Mouse (Mus musculus) neural tube, embryonic 15.5 days (tissue): ENCODE measurements at regions not wholly inside any gene's neighbourhood (a gene's known extent, or its start where the extent isn't known, plus 50 kb on each side); places are given as distances from the start of the nearest gene placed in this dataset.

Experiments used
- ATAC-seq: fragments of 200-750 bp; cut with Nextera tagmentation; 2 replicates; pipeline ENCODE4 v1.8.0; 2017; ENCODE audit warnings: mild to moderate bottlenecking, moderate TSS enrichment, moderate library complexity; ENCODE audit not compliant: low FRiP score
- H3K27ac ChIP-seq: fragments of 300-500 bp; sonication (generic); replicated peaks from 2 replicates; pipeline ENCODE4 v1.5.1; 2015; ENCODE audit warnings: mild to moderate bottlenecking, inconsistent platforms
- H3K27me3 ChIP-seq: fragments of 300-500 bp; sonication (generic); replicated peaks from 2 replicates; pipeline ENCODE4 v1.6.1; 2015; ENCODE audit warnings: inconsistent platforms
- H3K36me3 ChIP-seq: fragments of 300-500 bp; sonication (generic); 2 replicates; pipeline ENCODE4 v1.6.1; 2015; ENCODE audit warnings: inconsistent platforms
- H3K4me1 ChIP-seq: fragments of 300-500 bp; sonication (generic); 2 replicates; pipeline ENCODE4 v1.6.1; 2015; ENCODE audit warnings: inconsistent platforms
- H3K4me2 ChIP-seq: fragments of 300-500 bp; sonication (generic); 2 replicates; pipeline ENCODE4 v1.6.1; 2015; ENCODE audit warnings: inconsistent platforms, mild to moderate bottlenecking, moderate library complexity
- H3K4me3 ChIP-seq: fragments of 300-500 bp; sonication (generic); replicated peaks from 2 replicates; pipeline ENCODE4 v1.5.1; 2015; ENCODE audit warnings: mild to moderate bottlenecking, inconsistent platforms
- H3K9ac ChIP-seq: fragments of 300-500 bp; sonication (generic); replicated peaks from 2 replicates; pipeline ENCODE4 v1.6.1; 2015; ENCODE audit warnings: mild to moderate bottlenecking, inconsistent platforms
- H3K9me3 ChIP-seq: fragments of 300-500 bp; sonication (generic); replicated peaks from 2 replicates; pipeline ENCODE4 v1.6.1; 2016; ENCODE audit warnings: inconsistent platforms
- WGBS: fragments of 180-500 bp; shearing (Covaris S2); methylation state at CpG from one replicate; pipeline ENCODE4 v1.1.7; 2015; ENCODE audit warnings: mixed read lengths; 5-methylcytosine and 5-hydroxymethylcytosine counted together

DNA sequence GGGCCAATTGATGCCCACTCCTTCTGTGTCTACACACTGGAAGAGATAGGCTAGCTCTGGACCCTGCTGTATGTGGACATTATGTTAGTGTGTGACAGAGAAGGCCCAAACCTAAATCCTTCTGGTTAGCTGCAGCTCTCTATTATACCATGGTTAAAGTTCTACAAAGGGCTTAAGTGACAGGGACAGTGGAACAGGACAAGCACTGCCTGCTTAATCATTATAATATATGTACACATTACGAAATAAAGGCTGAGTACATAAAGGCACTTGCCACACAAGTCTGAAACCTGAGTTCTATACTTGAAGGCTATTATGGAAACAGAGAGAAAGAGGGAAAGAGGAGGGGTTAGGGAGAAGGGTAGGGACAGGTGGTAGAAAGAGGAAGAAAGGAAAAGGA is 55.2 kb downstream of the Rdh14 start:
- Histone ChIP-seq H3K4me1 (no peaks in the 10 kb centered on the region), H3K4me3 (no peak overlapping the region), H3K9ac (no peak overlapping the region), H3K36me3 (no peaks in the 10 kb centered on the region), H3K27me3 (no peaks in the 10 kb centered on the region), H3K9me3 (no peaks in the 10 kb centered on the region), H3K4me2 (no peak overlapping the region), H3K27ac (no peak overlapping the region)
- WGBS, result 94% methylated on average over 1 of the region's 1 CpGs
- ATAC-seq, result no peak

DNA sequence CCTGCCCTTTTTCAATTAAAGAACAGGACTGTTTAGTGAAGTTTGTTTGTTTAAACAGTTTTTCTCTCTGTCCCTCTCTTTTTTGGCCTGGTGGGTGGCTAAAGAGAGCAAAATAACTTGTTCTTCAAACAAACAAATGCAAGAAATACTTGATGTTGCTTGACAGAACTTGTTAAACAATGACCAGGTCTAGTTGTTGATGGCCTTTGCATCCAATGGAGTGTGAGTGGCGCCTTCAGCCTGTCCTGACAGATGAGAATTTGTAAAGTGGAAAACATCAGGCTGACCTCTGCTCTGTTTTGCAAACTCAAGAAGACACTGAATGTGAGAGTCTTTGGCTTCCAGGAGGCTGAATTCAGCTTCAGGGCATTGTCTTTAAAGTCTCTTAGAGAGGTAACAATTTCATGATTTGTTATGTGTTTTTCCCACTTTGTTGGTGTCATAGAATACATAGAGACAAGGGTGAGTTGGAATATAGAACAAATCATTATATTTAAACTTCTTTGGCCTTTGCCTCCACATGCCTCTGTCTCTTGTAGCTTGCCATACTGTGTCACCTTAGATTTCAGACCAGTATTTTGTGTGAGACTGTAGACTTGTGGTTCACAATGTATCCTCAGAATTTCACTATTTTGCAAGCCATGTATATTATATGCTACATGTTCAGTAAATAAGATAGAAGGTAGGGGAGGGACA is 67.5 kb downstream of the Rdh14 start:
- no peak for ATAC-seq
- Histone ChIP-seq H3K4me1 (no peaks in the 10 kb centered on the region), H3K27me3 (no peaks in the 10 kb centered on the region), H3K4me3 (no peak overlapping the region), H3K9ac (no peak overlapping the region), H3K4me2 (no peak overlapping the region), H3K36me3 (no peaks in the 10 kb centered on the region), H3K9me3 (no peaks in the 10 kb centered on the region), H3K27ac (no peak overlapping the region)
- 95% methylated on average over 1 of the region's 1 CpGs for WGBS

DNA sequence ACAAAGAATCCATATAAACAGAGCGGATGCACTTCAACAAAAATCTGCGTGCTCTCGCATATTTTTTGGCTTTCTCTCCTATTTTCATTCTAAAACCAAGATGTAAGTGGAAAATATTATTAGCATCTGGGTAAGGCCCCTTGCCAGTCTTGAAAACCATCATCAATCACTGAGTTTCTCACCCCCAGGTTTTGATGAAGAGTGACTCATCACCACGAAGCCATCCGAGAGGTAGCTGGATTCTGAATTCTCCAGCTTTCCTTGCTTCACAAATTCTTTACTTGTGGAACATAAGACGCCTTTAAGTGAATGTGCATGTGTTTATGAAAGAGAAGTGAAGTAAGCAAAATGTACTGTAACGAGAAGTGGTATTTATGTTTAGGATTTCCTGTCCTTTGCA is 71.2 kb downstream of the Rdh14 start:
- 92% methylated on average over 7 of the region's 7 CpGs for WGBS

DNA sequence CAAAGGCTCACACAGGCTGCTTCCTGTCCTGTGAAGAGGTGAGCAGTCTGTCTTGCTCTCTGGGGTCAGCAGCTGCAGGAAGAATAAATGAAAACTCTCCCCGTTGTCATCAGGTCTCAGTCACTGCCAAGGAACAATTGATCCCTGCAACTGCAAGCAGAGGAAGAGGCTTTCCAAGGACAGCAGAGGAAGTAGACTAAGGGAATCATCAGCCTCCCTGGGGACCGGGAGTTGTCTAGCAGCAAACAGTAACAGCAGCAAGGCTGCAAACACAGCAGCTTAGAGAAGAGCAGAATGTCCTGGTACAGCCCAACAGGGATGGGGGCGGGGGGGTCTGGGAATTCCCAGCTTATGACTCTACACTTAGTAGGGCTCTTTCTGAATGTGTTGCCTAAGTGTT is 72.4 kb downstream of the Rdh14 start:
- H3K9me3 ChIP-seq, result no peaks in the 10 kb centered on the region
- no peak overlapping the region for H3K9ac ChIP-seq
- WGBS, result 45% methylated on average over 3 of the region's 3 CpGs
- no peak overlapping the region for H3K27ac ChIP-seq
- ATAC-seq, result no peak
- no peaks in the 10 kb centered on the region for H3K4me1 ChIP-seq
- no peak overlapping the region for H3K4me2 ChIP-seq
- no peaks in the 10 kb centered on the region for H3K27me3 ChIP-seq
- no peaks in the 10 kb centered on the region for H3K36me3 ChIP-seq
- H3K4me3 ChIP-seq, result no peak overlapping the region

More for the DNA sequence above, 71.2 kb downstream of the Rdh14 start:
- no peaks in the 10 kb centered on the region for H3K27me3 ChIP-seq
- H3K4me2 ChIP-seq, result no peak overlapping the region
- H3K9ac ChIP-seq, result no peak overlapping the region
- no peak for ATAC-seq
- no peaks in the 10 kb centered on the region for H3K4me1 ChIP-seq
- no peak overlapping the region for H3K4me3 ChIP-seq
- no peak overlapping the region for H3K27ac ChIP-seq
- H3K36me3 ChIP-seq, result no peaks in the 10 kb centered on the region
- no peaks in the 10 kb centered on the region for H3K9me3 ChIP-seq

DNA sequence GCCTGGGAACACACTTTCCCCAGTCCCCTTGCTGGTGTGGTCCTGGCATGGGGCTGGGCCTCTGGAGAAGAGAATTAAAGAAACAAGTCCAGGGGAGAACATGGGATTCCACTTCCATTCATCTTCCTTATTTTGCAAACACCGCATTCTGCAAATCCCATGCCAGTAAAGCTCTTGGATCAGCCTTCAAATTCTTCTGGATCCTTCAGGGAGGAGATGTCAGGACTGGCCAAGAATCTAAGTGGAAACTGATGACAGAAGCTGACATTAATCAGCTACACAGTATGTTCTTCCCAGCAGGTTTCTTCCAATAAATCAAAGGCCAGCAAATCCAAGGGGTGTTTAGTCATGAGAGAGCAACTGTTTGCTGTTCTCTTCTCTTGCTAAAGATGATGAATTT is 83.4 kb downstream of the Rdh14 start:
- no peak overlapping the region for H3K9ac ChIP-seq
- ATAC-seq, result no peak
- 90% methylated on average over 1 of the region's 1 CpGs for WGBS

DNA sequence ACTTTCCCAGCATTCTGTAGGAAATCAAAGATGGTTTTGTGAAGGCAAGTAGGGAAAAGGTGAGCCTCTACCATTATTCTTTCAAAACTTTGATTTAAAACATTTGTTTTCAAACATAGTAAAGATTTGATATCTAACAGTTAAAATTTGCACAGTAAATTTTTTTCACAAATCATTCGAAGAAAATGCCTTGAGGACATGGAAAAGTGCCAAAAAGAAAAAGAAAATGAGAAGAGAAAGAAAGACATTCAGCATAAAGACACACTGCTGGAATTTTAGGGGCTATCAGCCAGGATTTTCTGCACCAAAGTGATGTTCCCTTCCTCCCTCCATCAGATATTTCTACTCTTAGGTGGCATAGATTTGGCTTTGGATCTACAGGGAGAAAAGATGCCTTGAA is 90.2 kb downstream of the Rdh14 start:
- Histone ChIP-seq H3K27ac (no peak overlapping the region), H3K4me3 (no peak overlapping the region), H3K9ac (no peak overlapping the region), H3K36me3 (no peaks in the 10 kb centered on the region), H3K4me1 (no peaks in the 10 kb centered on the region), H3K9me3 (no peaks in the 10 kb centered on the region), H3K4me2 (no peak overlapping the region), H3K27me3 (no peaks in the 10 kb centered on the region)
- no peak for ATAC-seq
- 70% methylated on average over 1 of the region's 1 CpGs for WGBS

More for the DNA sequence above, 83.4 kb downstream of the Rdh14 start:
- Histone ChIP-seq H3K27ac (no peak overlapping the region), H3K36me3 (no peaks in the 10 kb centered on the region), H3K4me2 (no peak overlapping the region), H3K27me3 (no peaks in the 10 kb centered on the region), H3K9me3 (no peaks in the 10 kb centered on the region), H3K4me3 (no peak overlapping the region), H3K4me1 (no peaks in the 10 kb centered on the region)

DNA sequence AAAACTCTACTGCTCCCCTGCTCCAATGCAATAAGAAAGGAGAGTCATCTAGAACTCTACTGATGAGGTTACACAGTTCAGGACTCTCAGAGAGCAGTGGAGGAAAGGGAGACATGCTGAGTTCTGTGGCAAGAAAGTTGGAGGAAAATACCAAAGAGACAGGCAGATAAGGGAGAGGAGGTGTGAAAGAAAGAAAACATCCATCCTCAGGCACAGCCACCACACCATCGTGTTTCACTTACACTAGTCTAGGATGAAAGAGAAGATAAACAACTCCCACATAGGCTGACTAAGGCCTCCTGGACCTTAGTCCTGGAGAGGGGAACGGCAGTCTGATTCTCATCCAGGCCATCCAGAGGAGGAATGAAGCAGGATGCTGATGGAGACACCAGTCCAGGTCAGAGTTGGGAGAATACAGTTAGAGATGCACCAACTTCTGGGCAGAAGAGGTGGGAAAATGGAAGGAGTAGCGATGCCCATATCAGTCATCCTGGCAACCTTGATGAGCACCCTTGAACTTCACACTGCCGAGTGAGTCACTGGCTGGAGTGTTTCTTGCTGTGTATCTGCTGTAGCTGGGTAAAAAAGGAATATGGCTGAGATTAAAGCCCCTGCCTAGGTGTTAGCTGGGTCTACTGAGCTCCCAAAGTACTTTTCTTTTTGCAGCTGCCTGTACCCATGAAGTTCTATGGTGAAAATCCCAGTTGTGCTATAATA is 91.9 kb downstream of the Rdh14 start:
- no peaks in the 10 kb centered on the region for H3K9me3 ChIP-seq
- WGBS, result 95% methylated on average over 4 of the region's 4 CpGs
- H3K27me3 ChIP-seq, result no peaks in the 10 kb centered on the region
- ATAC-seq, result no peak
- no peaks in the 10 kb centered on the region for H3K36me3 ChIP-seq
- H3K4me3 ChIP-seq, result no peak overlapping the region
- no peak overlapping the region for H3K9ac ChIP-seq
- H3K4me2 ChIP-seq, result no peak overlapping the region
- no peaks in the 10 kb centered on the region for H3K4me1 ChIP-seq
- no peak overlapping the region for H3K27ac ChIP-seq

DNA sequence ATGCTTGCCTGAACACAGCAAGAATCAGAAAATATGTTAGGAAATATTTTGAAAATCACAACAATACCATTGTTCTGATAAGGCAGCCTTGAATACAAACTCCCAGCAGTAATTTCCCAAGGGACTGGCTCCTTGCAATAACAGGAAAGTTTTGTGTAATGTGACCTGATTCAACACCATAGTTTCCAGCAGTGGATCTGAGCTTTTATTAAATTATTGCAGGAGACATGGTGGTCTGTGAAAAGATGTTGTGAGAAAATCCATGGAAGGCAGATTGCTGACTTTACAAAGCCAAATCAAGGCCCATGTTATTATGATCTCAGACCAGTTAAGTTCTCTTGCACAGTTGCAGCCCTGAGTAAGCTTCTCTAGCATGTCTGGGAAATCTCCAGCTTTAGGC is 116.1 kb downstream of the Rdh14 start:
- no peaks in the 10 kb centered on the region for H3K9me3 ChIP-seq

DNA sequence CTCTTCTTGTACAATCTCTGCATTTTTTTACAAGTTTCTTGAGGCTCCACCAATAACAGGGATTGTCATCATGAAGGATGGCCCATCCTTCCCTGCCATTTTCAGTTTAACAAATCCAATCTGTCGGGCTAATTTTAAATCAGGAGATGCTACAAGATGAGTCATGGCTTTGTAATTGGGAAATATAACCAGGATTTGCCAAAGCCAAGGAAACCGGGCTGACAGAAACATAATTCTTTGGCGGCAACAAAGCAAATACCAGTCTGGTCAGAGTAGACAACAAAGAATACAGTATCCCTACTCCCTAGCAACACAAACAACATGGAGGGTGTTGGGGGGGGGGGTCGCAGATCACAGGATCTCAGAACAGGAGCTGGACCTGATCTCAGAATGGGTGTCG is 123.0 kb downstream of the Rdh14 start:
- H3K4me1 ChIP-seq, result no peaks in the 10 kb centered on the region
- no peaks in the 10 kb centered on the region for H3K9me3 ChIP-seq
- no peaks in the 10 kb centered on the region for H3K36me3 ChIP-seq
- WGBS, result 81% methylated on average over 5 of the region's 5 CpGs
- H3K4me3 ChIP-seq, result no peak overlapping the region
- no peaks in the 10 kb centered on the region for H3K27me3 ChIP-seq
- H3K27ac ChIP-seq, result no peak overlapping the region
- H3K9ac ChIP-seq, result no peak overlapping the region
- H3K4me2 ChIP-seq, result no peak overlapping the region
- ATAC-seq, result no peak

More for the DNA sequence above, 116.1 kb downstream of the Rdh14 start:
- Histone ChIP-seq H3K4me1 (no peaks in the 10 kb centered on the region), H3K36me3 (no peaks in the 10 kb centered on the region), H3K27me3 (no peaks in the 10 kb centered on the region), H3K27ac (no peak overlapping the region), H3K9ac (no peak overlapping the region), H3K4me2 (no peak overlapping the region), H3K4me3 (no peak overlapping the region)
- ATAC-seq, result no peak

DNA sequence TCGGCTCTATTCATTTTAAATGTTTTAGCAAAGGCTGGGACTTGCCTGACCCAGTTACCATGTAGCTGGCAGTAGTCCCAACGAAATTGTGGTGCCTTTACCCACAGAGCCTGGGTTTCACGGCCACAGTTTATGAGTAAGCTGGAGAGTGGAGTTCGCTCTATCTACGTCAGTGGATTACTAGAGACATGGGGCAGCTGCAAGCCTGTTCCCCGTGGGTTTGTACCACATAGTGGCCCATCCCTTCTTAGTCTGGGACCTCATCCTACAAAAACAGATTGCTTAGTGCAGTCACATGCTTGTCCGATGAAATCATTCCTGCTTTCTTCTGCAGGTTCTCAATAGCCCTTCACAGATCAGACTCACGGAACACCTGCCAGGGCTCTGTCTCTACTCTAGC is 123.7 kb downstream of the Rdh14 start:
- Histone ChIP-seq H3K4me2 (no peak overlapping the region), H3K27me3 (no peaks in the 10 kb centered on the region), H3K27ac (no peak overlapping the region), H3K9me3 (no peaks in the 10 kb centered on the region), H3K36me3 (no peaks in the 10 kb centered on the region), H3K4me3 (no peak overlapping the region), H3K4me1 (no peaks in the 10 kb centered on the region), H3K9ac (no peak overlapping the region)
- WGBS, result 90% methylated on average over 8 of the region's 8 CpGs
- no peak for ATAC-seq

DNA sequence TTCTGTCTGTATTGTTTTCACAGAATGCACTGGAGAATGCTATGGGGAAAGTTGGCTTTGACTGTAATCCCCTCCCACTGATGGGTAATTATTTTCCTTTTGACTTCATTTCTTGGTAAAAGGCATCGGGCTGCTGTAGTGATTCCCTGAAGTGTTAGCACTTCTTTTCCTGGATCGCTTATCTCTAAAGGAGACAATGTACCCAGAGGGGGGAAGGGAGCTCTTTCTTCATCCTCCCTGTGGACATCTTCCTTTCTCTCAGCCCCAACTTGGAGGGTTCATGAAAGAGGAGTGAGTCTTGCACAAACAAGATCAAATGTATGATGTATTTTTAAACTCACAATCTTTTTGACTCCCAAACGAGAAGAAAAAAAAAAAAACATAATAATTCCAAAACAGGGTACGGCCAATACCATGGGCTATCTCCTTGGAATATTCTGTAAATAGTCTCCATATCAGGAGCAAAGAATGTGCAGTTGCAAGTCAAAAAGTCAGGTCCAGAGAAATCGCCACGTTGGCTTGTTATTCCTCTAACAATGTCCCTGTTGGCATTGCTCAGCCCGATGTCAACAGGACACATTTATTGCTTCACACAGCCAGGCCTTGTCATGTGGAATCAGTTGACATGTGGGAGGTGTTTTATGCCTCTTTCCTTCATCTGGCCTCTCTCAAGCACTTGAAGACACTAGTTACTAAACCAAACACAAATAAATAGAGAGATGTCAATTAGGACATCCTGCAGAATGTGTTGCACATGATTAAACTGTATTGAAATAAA is 134.1 kb downstream of the Rdh14 start:
- no peak overlapping the region for H3K4me3 ChIP-seq
- no peak for ATAC-seq
- no peak overlapping the region for H3K27ac ChIP-seq
- H3K36me3 ChIP-seq, result no peaks in the 10 kb centered on the region
- H3K9ac ChIP-seq, result no peak overlapping the region
- no peaks in the 10 kb centered on the region for H3K27me3 ChIP-seq
- H3K9me3 ChIP-seq, result no peaks in the 10 kb centered on the region
- no peak overlapping the region for H3K4me2 ChIP-seq
- WGBS, result 63% methylated on average over 7 of the region's 7 CpGs
- no peaks in the 10 kb centered on the region for H3K4me1 ChIP-seq

DNA sequence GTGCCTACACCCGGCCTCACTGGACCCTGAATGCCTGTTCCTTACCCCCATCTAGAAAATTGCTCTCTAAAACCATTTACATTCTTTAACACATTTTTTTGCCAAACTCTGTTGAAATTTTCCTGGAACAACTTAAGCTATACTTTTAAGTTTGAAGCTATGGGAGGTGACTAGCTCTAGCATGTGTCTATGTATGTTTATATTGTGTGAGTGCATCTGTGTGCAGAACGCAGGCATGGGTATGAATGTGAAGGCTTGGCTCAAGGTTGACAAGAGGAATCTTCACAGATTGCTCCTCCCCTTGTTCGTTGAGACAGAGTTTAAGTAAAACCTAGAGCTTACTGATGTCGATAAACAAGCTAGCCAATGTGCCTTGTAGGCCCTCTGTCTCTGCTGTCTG is 135.4 kb downstream of the Rdh14 start:
- 89% methylated on average over 4 of the region's 4 CpGs for WGBS
- ATAC-seq, result no peak
- Histone ChIP-seq H3K9me3 (no peaks in the 10 kb centered on the region), H3K4me1 (no peaks in the 10 kb centered on the region), H3K4me3 (no peak overlapping the region), H3K9ac (no peak overlapping the region), H3K27ac (no peak overlapping the region), H3K27me3 (no peaks in the 10 kb centered on the region), H3K4me2 (no peak overlapping the region), H3K36me3 (no peaks in the 10 kb centered on the region)
